Mouse (Mus musculus): Measurements from ENCODE around the gene Hrc. TPM values are rescaled to one million over a fixed set of nuclear protein-coding genes. Genes with fewer than 3 reads are reported as not detected.

Hrc gene
- total RNA-seq, 2 experiments from 2014 or later: 0.17 to 0.18 TPM

DNA sequence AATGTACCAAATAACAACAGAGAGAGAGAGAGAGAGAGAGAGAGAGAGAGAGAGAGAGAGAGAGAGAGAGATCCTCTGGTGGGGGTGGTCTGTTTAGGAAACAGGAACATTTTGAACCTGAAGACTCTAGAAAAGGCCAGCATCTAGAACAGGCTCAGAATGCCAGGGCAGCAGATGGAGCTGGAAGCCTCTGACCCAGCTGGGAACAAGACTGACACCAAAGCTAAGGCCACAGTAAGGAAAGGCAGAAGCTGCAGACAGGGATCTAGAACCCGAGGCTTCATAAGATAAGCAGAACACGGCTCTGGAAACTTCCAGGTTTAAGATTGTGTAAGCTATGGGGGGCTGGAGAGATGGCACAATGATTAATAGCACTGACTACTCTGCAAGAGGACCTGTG lies 28.9 kb downstream of the Hrc start:
- no peak for DNase-seq (ENCODE audit: low spot score in 2 of 2)

DNA sequence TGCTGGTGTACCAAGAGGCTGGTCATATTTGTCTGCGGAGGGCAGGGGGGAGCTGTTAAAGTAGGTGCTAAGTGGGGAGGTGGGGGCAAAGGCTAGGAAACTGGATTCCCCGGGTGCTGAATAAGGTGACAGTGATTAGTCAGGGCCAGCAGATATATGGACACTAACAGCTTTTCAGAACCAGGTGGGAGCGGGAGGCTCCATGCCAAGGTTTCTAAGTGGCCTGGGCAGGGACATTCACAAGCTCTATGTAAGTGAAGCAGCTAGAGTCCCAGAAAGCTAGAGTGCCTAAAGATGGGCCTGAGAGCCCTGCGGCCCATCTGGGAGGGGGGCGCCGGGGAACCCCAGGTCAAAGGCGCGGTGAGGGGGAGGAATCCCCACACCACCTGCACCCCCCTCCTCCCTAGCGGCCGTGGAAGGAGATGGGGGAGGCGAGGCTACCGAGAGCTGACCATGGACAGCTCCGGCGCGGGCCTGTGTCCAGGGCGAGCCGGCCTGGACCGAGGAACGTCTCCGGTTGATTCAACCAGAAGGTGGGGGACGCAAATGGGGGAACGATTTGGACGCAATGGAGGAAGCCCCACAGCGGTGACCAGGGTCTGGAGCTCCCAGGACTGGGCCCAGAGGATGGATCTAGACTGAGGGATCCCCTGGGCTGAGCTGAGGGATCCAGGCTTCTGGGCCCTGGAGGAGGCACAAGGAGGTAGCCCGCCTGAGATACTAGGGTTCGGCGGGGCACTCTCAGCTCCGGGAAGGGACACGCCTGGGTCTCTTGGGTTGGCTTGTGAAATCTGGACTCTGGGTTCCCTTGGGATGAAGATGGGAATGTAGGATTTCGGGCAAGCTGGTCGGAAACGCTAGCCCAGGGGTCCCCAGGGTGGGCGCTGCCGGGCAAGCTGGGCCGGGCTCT lies 30.9 kb downstream of the Hrc start:
- no peak for DNase-seq (ENCODE audit: low spot score in 2 of 2)

DNA sequence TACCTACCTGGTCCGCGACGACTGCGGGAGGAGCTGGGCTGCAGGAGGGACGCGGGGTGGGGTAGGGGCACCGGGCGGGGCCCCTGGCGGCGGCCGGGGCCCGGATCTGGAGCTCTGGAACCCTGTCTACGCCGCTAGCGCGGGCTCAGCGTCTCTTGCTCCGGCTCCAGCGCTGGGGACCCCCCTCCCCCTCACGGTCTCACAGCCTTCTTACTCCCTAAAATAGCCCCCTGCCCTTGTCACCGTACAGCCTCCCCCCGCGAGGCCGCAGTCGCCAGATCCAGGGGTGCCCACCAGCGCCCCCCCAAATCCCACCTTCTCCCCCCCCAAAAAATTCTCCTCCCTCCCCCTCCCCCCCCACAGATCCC lies 31.5 kb downstream of the Hrc start, which contains the start of gene Ppfia3:
Ppfia3 (minus strand) TSS at position 368 of the 368 bp plus-strand sequence.
- DNase-seq (ENCODE audit: low spot score in 2 of 2): no peak

DNA sequence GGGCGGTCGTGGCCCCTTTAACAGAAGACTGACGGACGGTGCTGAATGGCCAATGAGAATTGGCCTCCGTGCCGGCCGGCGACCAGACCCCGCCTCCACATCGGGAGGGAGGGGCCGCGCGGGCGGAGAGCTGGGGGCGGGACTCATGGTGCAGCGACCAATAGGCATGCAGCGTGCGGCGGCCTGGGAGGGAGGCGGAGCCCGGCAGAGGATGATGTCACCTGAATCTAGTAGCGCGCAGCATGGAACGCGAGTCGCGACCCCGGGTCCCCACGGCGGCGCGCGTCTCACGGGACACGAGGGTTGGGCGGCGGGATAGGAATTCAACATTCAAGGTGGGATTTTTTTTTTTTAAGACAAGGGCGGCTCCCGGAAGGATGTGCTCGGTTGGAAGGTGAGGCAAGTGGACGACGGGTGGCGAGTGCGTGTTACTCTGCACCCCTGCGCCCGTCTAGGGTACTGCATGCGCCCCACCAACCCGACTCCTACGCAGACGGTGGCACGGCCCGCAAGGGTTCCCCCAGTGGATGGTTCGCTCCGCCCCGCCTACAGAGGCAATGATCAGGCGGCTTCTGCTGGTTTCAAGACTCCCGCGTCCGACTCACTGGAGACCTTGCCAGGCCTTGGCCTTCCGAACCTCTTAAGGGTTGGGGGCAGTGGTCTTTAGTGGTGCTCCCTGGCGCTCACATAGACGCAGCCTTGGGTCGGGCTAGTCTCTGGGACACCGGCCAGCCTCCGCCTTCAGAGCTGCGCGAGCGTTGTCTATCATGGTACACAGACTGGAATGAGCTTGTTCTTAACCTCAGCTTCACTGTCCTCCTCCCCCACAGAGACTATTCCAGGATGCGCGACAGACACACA lies 32.2 kb downstream of the Hrc start:
- DNase-seq (ENCODE audit: low spot score in 2 of 2): peak; percentile 99

DNA sequence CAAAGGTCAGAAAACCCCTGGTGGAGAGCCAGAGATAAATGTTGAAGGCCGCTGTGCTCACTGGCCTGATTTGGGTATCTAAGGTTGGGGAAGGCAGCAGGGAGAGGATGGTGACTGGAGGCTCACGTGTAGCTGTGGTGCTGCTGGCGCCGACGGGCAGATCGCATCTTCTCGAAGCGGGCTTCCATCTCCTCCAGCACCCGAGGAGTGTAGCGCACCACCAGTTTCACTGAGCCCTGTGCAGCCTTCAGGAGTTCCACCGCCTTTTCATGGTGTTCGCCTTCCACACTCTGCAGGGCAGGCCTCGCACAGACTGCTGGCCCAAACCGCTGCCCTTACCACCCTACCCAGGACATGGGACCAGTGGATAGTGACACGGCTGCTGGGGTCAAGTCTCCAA lies 33.1 kb downstream of the Hrc start:
- DNase-seq (ENCODE audit: low spot score in 2 of 2): peak in 1 of 2 experiments; percentile 46

DNA sequence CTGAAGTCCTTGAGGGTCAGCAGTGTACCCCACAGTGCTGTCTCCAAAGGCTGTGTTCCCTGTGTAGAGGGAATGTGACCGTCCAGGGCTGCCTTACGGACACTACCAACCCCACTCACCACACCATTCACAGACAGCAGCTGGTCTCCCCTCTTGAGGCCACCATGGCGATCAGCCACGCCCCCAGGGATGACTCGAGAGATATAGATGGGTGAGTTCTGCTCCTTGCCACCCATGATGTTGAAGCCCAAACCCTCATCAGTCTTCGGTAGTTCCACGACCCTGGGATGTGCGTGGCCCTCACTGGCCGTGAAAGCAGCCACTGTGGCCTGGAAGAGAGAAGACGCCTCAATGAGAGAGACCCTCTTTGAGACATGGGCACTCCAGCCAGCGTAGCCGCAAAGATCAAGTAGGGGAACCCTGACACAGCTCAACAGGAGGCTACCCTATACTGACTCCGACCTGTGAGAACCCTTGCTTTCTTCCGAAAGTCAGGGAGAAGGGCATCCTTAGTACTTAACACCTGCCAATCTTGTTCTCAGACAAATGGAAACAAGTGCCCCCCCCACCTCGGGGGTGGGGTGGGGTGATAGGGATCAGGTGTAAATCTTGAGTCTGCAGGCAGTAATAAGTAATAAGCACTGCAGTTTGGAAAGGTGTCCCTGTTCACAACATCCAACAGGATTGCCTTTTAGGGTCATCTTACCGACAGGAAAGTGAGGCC lies 34.1 kb downstream of the Hrc start:
- no peak for DNase-seq (ENCODE audit: low spot score in 2 of 2)

DNA sequence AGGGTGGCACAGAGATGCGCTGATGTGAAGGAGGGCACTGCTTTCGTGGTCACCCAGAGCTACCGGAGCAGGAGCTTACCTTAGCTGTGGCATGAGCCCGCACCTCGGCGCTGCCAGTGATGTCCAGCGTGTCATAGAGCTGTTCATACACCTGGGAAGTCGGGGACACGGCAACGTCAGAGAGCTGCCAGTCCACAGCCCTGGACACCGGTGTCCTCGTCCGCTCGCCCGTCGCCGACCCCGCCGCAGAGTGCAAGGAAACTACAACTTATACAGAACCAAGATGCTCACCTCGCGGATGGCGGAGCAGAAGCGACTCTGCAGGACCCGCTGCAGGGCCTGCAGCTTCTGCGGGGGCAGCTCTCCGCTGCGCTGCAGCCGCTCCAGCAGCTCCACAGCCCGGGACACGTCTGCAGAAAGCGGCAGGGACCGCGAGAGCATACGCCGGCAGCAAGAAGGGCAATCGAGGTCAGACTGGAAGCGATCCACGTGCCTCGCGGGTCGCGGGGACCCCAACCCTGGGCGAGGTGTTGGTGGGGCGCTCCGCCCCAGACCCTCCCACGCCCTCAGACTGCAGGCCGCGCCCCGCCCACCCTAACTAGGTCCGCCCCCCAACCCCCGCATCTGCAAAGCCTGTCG lies 34.9 kb downstream of the Hrc start:
- DNase-seq (ENCODE audit: low spot score in 2 of 2): no peak

DNA sequence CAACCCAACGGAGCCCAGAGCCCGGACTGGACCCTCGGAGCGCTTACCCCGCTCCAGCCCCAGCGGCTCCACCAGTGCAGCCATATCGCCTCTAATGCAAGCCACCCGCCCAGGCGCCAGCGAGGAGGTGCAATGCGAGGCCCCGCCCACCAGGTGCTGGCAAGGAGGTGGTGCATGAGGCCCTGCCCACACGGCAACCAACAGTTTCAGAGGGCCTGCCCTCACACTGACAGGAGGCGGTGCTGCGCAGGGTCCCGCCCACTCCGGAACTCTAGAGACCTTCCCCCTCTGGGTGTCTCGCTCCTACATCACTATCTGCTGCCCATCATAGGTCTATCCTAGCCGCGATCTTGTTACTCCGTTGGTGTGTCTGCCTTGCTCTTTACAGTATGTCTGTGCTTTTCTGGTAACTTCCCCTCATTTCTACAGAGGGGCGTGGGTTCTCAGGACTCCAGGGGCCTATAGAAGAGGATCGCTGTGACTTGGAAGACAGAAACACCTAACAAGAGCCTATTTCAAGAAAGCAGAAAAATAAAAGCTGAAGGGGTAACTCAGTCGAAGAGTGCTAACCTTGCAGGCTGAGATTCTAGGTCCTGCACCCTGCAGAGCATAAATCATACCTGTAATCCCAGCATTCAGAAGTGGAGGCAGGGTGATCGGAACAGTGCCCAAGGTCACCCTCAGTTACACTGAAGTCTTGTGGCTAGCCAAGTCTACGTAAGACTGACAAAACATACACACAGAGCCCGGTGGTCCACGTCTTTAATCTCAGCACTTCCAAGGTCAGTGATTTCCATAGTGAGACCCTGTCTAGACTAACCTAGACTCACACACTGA lies 35.6 kb downstream of the Hrc start, which contains the start of gene Lin7b:
Lin7b (minus strand) TSS at position 109 of the 837 bp plus-strand sequence.
- peak; percentile 91 to 94 for DNase-seq (ENCODE audit: low spot score in 2 of 2)

DNA sequence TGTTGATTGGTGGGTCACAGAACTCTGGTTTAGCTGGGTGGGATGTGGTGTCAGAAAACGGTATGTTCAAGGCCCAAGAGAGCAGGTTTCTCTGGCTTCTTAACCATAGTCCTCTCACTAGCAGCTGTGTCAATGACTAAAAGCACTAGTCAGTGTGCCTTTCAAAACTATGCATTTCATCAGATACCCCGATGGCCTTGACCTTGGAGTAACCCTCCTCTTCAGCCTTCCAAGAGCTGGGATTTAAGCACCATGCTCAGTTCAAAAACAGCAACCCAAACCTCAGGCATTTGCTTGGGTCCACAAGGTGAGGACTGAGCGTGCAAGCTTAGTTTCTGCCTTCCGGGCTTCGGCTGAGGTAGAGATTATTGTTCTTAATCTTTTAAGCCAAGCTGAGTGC lies 37.3 kb downstream of the Hrc start:
- DNase-seq (ENCODE audit: low spot score in 2 of 2): no peak

DNA sequence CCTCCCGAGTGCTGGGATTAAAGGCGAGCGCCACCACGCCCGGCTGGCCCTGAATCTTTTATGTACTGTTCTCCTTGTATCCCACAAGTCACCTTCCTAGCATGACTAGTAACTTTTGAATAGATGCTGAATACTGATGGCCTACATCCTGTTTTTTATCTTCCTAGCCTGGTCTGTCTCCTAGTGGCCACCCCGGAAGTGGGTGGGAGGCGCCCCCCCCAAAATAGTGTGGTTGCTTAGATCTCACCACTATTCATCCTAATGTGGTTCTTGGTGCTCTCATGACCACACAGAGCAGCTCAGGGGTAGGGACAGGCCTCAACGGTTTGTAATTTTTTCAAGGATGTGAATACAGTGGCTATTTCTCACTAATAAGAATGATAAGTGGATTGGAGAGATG lies 39.5 kb downstream of the Hrc start:
- DNase-seq (ENCODE audit: low spot score in 2 of 2): no peak

DNA sequence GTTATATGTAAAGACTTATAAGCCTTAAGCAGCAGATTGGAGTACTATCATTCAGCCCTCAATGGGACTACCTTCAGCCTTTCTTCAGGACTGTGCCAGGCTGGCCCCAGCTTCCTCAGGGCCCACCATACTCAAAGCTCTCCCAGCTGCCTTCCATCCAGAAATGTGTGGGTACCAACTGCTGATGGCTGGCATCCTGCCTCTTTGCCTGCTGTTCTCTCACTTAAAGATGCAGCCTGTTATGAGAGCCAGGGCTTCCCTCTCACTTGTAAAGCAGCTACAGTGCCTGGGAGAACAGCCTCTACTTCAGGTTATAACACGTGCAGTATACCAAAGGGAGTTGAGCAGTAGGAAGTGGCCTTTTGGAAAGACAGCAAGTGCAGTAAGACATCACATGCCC lies 41.0 kb downstream of the Hrc start:
- DNase-seq (ENCODE audit: low spot score in 2 of 2): peak in 1 of 2 experiments; percentile 60

DNA sequence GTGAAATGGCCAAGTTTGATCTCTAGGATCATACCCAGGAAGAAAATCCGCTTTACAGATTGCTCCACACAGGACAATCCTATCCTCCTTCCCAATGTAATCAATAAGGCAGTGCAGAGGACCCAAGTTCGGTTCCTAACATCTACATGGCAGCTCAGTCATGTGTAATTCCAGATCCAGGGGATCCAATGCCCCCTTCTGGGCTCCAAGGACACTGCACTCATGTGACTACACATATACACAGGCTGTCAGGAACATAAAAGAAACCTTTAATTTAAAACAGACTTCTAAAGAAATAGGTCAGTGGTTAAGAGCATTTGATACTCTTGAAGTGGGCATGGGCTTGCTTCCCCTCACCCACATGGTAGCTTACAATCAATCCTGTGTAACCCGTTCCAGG lies 51.0 kb downstream of the Hrc start:
- DNase-seq (ENCODE audit: low spot score in 2 of 2): no peak

Other genes starting within 250 kb of the Hrc start
- 1 to 10 TPM; 7.4 to 8.5 TPM for gene Rcn3, start 243.1 kb upstream of the Hrc start, total RNA-seq (2021)
- 10 to 100 TPM; 14.8 to 18.7 TPM for gene Fcgrt, start 231.4 kb upstream of the Hrc start, total RNA-seq (2021)
- 100 to 1,000 TPM; 481 to 486 TPM for gene Rps11, start 210.9 kb upstream of the Hrc start, total RNA-seq (2021)
- 100 to 1,000 TPM; 866 to 870 TPM for gene Rpl13a, start 206.5 kb upstream of the Hrc start, total RNA-seq (2021)
- not detected for gene Gm45713, start 199.1 kb upstream of the Hrc start, total RNA-seq (2021)
- 1 to 10 TPM; 6.9 to 9.5 TPM for gene Flt3l, start 198.9 kb upstream of the Hrc start, total RNA-seq (2021)
- 10 to 100 TPM; 43.2 to 44.5 TPM for gene Pih1d1, start 181.0 kb upstream of the Hrc start, total RNA-seq (2021)
- 10 to 100 TPM; 11.4 to 16.3 TPM for gene Aldh16a1, start 180.7 kb upstream of the Hrc start, total RNA-seq (2021)
- 1,000 to 10,000 TPM; 1,340 to 1,403 TPM for gene Slc17a7, start 171.3 kb upstream of the Hrc start, total RNA-seq (2021)
- gene Gfy, start 155.7 kb upstream of the Hrc start, total RNA-seq (2021): under 1 TPM in 1 of 2 experiments, not detected in 1; 0.18 TPM
- gene Pth2, start 154.3 kb upstream of the Hrc start, total RNA-seq (2021): not detected
- gene Ccdc155, start 130.4 kb upstream of the Hrc start, total RNA-seq (2021): 1 to 10 TPM; 2.2 to 3.4 TPM
- gene Dkkl1, start 123.1 kb upstream of the Hrc start, total RNA-seq (2021): 1 to 10 TPM; 1.9 to 3.1 TPM
- gene Tead2, start 119.5 kb upstream of the Hrc start, total RNA-seq (2021): 1 to 10 TPM; 3.2 to 4.2 TPM
- 1 to 10 TPM; 4.5 to 4.8 TPM for gene Cd37, start 96.2 kb upstream of the Hrc start, total RNA-seq (2021)
- gene Slc6a16, start 94.2 kb upstream of the Hrc start, total RNA-seq (2021): 1 to 10 TPM; 1.3 to 2.6 TPM
- gene Slc6a21, start 57.8 kb upstream of the Hrc start, total RNA-seq (2021): not detected
- 10 to 100 TPM in 1 of 2 experiments, 1 to 10 TPM in 1; 9.7 to 16.2 TPM for gene Trpm4, start 1.5 kb upstream of the Hrc start, total RNA-seq (2021)
- gene Ppfia3, start 31.7 kb downstream of the Hrc start, total RNA-seq (2021): 100 to 1,000 TPM; 132 to 139 TPM
- 100 to 1,000 TPM; 134 to 144 TPM for gene Lin7b, start 35.3 kb downstream of the Hrc start, total RNA-seq (2021)
- gene Snrnp70, start 60.5 kb downstream of the Hrc start, total RNA-seq (2021): 100 to 1,000 TPM; 364 to 405 TPM
- gene Kcna7, start 70.4 kb downstream of the Hrc start, total RNA-seq (2021): not detected
- not detected for gene Ntf5, start 78.4 kb downstream of the Hrc start, total RNA-seq (2021)
- under 1 TPM in 1 of 2 experiments, not detected in 1; 0.50 TPM for gene Lhb, start 85.5 kb downstream of the Hrc start, total RNA-seq (2021)
- gene Gys1, start 99.6 kb downstream of the Hrc start, total RNA-seq (2021): 10 to 100 TPM; 13.5 to 15.4 TPM
- 10 to 100 TPM; 34.6 to 37.7 TPM for gene Ruvbl2, start 102.8 kb downstream of the Hrc start, total RNA-seq (2021)
- gene Ftl1, start 124.6 kb downstream of the Hrc start, total RNA-seq (2021): 100 to 1,000 TPM; 230 to 234 TPM
- gene Bax, start 131.6 kb downstream of the Hrc start, total RNA-seq (2021): 10 to 100 TPM; 68.5 to 68.9 TPM
- gene Tulp2, start 146.6 kb downstream of the Hrc start, total RNA-seq (2021): under 1 TPM in 1 of 2 experiments, not detected in 1; 0.20 TPM
- 1 to 10 TPM in 1 of 2 experiments, under 1 TPM in 1; 0.91 to 1.2 TPM for gene Gm45808, start 151.5 kb downstream of the Hrc start, total RNA-seq (2021)
- gene Dhdh, start 153.5 kb downstream of the Hrc start, total RNA-seq (2021): 1 to 10 TPM; 5.3 to 5.7 TPM
- gene Nucb1, start 175.1 kb downstream of the Hrc start, total RNA-seq (2021): 100 to 1,000 TPM; 109 to 110 TPM
- gene Ppp1r15a, start 191.0 kb downstream of the Hrc start, total RNA-seq (2021): 10 to 100 TPM; 22.1 to 23.3 TPM
- gene Plekha4, start 191.0 kb downstream of the Hrc start, total RNA-seq (2021): under 1 TPM; 0.64 to 0.71 TPM
- not detected for gene Hsd17b14, start 219.6 kb downstream of the Hrc start, total RNA-seq (2021)
- gene Bcat2, start 234.9 kb downstream of the Hrc start, total RNA-seq (2021): 10 to 100 TPM; 23.3 to 26.0 TPM